In genomic region chr9:78030835-78031456, GRCm38 (mm10) we compare ENCODE assay signal across 23 mouse cellular contexts. TPM values are rescaled to one million over a fixed set of nuclear protein-coding genes. Genes with fewer than 3 reads are reported as not detected.
"Had no signal": no experiment of that assay in that cellular context is flagged by ENCODE, and none has a peak within 500 bp of the region (broad histone marks: within the 10 kb centered on the region; RNA-seq: fewer than 3 reads in every experiment).

No protein-coding gene starts in this region.

- H3K27me3 ChIP-seq: neural tube, embryonic 15.5 days; stomach, embryonic 15.5 days had no signal

- H3K9me3 ChIP-seq: neural tube, embryonic 15.5 days; stomach, embryonic 15.5 days had no signal

- H3K27ac ChIP-seq: neural tube, embryonic 15.5 days; stomach, embryonic 15.5 days; stomach, postnatal 0 days had no signal

- H3K4me3 ChIP-seq: neural tube, embryonic 15.5 days; stomach, embryonic 15.5 days had no signal

- DNase-seq: retina, postnatal 1 day; right cerebral cortex, adult 18-20 months; right cerebral cortex, postnatal 14 days; right cerebral cortex, postnatal 25 days; right cerebral cortex, postnatal 4 days; spleen, adult 18-20 months; thymus, adult 18-20 months; thymus, adult 2 months; thymus, postnatal 14 days; thymus, postnatal 25 days; thymus, postnatal 36 days; thymus, postnatal 4 days had no signal

- H3K36me3 ChIP-seq: neural tube, embryonic 15.5 days; stomach, embryonic 15.5 days had no signal

- H3K9ac ChIP-seq: neural tube, embryonic 15.5 days; stomach, embryonic 15.5 days had no signal

- H3K4me1 ChIP-seq: neural tube, embryonic 15.5 days; stomach, embryonic 15.5 days had no signal

- H3K4me2 ChIP-seq: neural tube, embryonic 15.5 days; stomach, embryonic 15.5 days had no signal

RNA-seq across cellular contexts. Expression of gene Gcm1, which starts 20.8 kb away (rescaled TPM):
- total RNA-seq: neutrophil, adult 5-6 weeks had no signal
- polyA plus RNA-seq: neural tube, embryonic 14.5 days; neural tube, embryonic 15.5 days; small intestine, adult 2 months; spleen, adult 2 months; stomach, embryonic 14.5 days; stomach, embryonic 15.5 days; stomach, embryonic 16.5 days; stomach, postnatal 0 days; testis, adult 2 months; urinary bladder, adult 2 months had no signal
